Mouse (Mus musculus): ENCODE data around the gene Krtap5-4.
"Not testable (repeated sequence)": the region's sequence is repeated elsewhere in the genome, so short reads cannot be mapped to it uniquely, and the experiment has no call there.

The Krtap5-4 gene

DNA sequence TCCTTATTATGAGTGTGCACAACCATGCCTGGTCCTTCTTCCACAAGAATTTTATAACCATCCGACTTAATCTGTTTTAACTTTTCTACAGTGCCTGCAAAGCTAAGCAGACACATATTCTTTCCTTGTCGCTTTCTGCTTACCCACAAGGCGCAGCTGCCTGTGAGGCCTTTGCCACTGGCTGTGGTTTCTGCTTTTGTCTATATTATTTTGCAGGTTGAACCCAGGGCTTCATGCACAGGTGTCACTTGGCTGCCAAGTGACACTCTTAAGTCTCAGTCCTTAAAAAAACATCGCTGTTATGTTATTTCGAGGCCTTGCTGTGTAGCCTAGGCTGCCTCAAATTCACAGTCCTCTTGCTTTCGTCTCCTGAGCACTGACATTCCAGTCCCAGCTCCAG is 19.3 kb downstream of the Krtap5-4 start:
- DNase-seq, result no peak

- DNase-seq, result no peak
Observed at GRCm38 (mm10) chr7:142323396-142324117, 20.2 kb downstream of the Krtap5-4 start.

DNA sequence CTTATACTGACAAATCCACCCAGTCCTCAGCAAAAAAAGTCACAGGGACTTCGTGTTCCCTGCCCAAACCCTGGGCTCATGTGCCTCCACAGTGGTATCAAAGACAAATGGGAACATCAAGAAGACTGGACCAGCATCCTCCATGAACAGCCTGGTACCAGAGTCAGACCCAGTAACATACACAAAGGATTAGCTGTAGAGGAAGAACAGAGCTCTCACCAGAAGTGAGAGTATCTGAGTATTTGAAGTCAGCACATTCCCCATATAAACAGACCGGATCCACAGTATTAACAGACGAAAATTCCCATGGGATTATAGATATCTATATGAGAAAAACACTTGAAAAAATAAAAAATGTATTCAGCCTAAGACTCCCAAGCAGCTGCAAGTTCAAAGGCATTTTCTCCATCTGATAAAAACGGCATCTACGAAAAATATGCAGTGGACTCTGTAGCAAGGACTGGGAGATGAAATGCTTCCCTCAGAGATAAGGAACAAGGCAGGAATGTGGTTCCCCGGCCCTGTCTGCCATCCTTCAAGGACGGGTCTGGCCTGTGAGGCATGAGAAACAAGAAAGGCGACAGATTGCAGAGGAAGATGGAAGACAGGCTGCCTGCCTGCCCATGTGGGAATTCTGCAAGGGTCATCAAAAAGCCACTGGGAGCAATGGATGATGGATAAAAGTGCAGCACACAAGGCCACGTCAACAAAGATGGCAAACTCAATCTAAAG is 23.5 kb downstream of the Krtap5-4 start:
- no peak for DNase-seq

- DNase-seq, result no peak
Observed at GRCm38 (mm10) chr7:142328507-142328906, 25.2 kb downstream of the Krtap5-4 start.

DNA sequence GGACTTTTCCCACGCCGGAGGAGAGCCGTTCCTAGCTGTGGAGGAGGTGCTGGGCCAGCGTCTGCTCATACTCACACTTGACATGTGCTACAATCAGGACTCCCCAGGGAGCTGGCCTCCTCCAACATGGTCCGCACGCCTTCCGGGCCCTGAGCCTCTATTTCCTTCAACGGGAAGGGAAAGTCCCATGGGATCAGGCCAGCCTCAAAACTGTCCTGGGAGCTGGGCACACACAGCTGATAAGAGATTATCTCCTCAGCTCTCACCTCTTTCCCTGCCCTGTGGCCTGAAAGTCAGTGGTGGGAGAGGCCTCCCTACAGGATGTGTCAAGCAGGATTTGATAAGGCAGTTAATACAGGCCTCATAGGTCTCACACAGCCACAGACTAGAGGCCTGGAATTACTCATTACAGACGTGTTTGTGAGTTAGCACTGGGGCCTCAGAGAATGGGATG is 26.9 kb downstream of the Krtap5-4 start:
- peak; percentile 56 for DNase-seq

GRCm38 (mm10) chr7:142331281-142331680 is 27.9 kb downstream of the Krtap5-4 start:
- no peak for DNase-seq

- DNase-seq, result not testable (repeated sequence)
Observed at GRCm38 (mm10) chr7:142332741-142333140, 29.4 kb downstream of the Krtap5-4 start.

DNA sequence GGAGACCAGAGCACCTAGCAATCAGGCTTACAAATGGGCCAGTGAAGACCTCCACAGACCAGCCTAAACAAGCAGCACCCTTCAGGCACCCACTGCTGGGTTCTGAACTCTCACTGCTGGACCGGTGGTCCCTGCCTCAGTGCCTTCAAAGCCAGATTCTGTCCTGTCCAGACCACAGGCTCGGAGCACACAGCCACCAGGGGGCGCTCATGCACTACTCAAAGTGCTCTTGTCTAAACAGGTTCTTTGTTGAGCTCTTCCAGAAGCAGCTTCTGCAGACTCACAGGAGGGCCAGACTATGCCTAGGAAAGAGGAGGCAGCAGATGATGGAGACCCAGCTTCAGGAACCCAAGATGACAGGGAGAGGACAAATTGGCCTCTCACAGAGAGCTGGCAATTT is 30.9 kb downstream of the Krtap5-4 start:
- DNase-seq, result peak; percentile 85

DNA sequence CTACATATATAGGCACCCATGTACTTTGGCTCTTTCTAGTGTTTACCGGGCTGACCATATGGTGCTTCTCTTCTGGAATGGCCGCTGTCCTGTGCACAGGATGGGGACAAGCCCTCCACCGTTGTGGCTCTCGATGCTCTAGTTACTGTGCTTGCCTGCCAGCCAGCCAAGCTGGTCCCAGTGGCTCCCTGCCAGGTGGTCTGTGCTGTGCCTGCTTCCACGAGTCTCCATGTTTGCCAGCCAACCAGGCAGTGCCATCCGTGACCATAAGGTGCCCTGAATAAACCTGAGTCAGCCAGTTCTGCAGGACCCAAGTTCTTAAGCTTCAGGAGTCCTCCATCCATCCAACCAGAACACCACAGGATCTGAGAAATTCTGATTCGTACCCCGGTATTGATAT is 31.8 kb downstream of the Krtap5-4 start:
- DNase-seq, result no peak

DNA sequence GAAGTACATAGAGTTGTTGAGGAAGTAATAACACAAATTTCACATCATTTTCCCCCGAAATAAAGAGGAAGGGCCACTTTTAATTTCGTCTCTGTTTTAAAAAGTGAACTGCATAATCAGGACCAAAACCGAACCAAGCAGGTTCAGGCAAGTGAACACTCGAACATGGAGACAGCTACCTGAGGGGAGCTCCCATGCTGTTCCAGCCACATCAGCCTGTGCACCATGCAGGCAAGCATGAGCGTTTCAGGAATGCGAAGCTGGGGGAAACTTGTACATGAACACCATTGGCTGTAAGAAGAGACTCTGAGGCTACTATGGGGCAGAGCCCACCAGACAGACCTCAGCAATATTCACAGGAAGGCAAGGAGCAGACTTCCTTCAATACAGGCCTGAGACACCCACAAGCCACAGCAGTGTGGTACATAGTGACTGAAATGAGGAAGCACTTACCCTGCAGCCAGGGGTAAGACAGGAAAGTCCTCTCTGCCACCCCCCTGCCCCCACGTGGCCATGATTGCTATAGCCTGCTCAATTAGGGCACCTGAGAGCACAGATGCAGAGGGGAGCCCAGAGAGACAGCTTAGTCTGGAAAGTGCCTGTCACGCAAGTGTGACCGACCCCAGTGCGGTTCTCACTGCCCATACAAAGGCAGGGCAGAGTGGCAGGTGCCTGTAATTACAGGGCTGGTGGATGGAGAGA is 37.1 kb downstream of the Krtap5-4 start:
- no peak for DNase-seq

GRCm38 (mm10) chr7:142341564-142342246 is 38.4 kb downstream of the Krtap5-4 start:
- DNase-seq, result no peak

GRCm38 (mm10) chr7:142342247-142342640 is 38.9 kb downstream of the Krtap5-4 start:
- DNase-seq, result no peak

DNA sequence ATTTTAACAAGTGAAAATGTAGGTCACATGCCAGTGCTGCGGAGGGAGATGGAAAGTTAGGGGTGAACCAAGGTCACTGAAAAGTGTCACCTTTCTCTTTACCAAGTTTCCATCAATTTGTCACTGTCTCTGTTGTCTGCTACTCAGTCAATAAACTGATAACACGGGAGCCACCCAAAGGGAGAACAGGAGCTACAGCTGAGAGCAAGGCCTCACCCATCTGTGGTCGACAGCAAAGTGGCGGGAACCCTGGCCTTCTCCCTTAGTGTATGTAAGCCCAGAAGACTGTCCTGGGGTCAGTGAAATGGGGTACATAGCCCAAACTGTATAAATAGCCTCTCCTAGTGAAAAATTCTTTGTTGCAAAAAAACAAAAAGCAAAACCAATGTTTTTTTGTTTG is 44.2 kb downstream of the Krtap5-4 start:
- DNase-seq, result no peak

DNA sequence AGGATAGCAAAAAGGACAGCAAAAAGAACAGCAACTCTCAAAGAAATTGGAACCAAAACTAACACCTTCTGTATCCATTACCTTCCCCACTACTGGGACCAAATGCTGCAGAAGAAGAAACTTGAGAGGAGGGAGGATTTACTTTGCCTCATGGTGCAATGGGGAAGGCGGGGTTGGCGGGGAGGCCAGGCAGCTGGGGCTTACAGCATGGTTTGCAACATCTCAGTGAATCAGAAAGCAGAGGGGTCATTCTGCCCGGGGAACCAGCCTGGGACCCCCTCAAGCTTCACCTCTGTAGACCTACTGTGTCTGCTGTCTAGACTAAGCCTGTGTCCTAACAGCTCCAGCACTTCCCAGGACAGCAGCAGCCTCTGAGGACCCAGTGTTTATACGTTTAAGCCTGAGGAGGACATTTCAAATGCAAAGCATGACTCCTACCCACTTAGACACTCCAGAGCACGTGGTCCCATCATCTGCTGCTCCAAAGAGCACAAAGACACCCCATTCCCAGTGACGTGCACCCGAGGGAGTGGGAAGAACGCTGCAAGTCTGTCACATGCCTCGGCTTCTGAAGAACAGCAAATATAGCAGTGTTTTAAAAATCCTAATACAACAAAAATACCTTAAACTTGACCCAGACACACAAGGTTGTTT is 46.1 kb downstream of the Krtap5-4 start:
- no peak for DNase-seq

DNA sequence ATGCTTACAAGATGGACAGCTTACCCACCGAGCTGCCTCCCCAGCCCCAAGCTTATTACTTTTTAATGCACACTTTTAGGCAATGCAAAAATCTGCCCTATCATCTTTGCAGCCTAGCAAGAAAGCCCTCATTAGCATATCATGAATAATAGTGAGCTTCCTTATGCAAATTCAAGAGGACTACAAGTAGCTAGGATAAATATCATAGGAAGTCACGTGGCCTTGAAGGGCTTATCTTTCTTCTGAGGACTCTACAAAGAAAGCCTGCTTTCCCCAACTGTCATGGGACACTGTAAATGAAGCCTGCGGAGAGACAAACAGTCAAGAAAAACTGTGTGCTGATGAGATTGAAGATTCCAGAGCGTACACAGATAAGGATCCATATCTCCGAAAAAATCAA is 48.2 kb downstream of the Krtap5-4 start:
- DNase-seq, result no peak

DNA sequence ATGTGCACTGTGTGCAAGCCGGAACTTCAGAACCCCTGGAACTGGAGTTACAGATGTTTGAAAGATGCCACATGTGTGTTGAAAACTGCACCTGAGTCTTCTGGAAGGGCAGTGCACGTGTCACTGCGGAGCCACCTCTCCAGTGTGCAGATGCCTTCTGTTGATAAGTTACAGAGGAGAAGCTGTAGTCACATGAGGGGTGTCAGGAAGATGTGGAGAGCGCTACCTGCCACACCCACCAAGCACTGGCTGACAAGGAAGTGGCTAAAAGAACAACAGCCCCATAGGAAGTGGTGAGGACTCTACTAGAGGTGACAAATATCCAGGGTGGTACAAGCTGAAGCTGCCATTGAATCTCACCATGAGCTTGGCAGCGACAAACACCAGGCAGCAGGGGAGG is 50.5 kb downstream of the Krtap5-4 start:
- no peak for DNase-seq
